Mouse (Mus musculus) adrenal gland, postnatal 4 days (tissue): ENCODE measurements around the gene Lrp5. TPM values are rescaled to one million over a fixed set of nuclear protein-coding genes. Genes with fewer than 3 reads are reported as not detected.
"Not testable (repeated sequence)": the region's sequence is repeated elsewhere in the genome, so short reads cannot be mapped to it uniquely, and the experiment has no call there.

Experiments
- DNase-seq, 2 experiments: peaks; one replicate each; pipeline ENCODE4 v3.0.0; 2021 to 2022; ENCODE audit warnings: low spot score in 2 of 2, mixed read lengths in 2 of 2
- total RNA-seq, 2 experiments: library from RNA; stranded (reverse); gene quantifications; 2 replicates each; pipeline ENCODE4 v1.2.3; 2021

The Lrp5 gene
- total RNA-seq, 2 experiments from 2014 or later = 109 to 117 TPM

DNA sequence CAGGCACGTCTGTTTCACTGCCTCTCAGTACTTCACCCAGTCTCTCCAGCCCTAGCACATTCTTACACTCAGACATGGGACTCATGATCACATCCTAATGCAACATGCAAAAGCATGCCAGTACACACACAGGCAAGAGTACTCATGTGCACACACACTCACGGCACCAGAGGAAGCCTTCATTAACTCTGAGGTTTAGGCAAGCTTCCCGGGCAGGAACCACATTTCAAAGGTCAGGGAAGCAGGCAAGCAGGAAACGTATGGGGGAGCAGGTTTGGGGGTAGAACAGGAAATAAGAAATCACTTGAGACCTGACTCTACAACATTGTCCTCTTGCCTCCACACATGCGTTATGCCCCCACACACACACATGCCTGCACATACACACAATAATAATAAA, 20.9 kb downstream of the Lrp5 start:
- no peak for DNase-seq

DNA sequence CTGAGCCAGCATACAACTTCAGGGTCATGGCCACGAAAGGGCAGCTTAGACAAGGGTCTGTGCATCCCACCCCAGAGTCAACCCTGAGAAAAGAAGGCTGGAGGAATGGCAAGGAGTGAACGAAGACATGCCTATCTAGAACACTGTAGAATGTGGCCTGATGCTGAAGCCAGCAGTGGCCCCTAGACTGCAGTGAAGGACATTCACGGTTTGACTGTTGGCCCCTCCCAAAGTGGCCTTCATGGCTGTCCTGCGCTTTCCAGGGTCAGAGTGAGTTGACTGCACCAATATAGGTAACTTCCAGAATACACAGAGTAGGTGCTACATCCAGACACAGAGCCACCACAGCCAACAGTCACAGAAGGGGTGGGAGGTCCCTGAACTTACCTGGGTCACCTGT, 28.4 kb downstream of the Lrp5 start:
- DNase-seq = no peak

DNA sequence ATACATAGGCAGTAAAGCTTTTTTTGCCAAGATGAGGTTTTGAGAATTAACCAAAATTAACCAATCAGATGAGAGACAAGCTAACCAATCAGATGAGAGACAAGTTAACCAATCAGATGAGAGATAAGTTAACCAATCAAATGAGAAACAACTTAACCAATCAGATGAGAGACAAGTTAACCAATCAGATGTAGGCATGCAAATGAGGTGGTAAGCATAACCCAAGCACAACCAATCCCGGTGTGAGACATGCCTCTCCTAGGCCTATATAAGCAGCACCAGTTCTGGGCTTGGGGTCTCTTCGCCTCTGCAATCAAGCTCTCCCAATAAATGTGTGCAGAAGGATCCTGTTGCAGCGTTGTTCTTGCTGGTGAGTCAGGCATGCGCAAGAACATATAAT, 29.3 kb downstream of the Lrp5 start:
- not testable (repeated sequence) for DNase-seq

DNA sequence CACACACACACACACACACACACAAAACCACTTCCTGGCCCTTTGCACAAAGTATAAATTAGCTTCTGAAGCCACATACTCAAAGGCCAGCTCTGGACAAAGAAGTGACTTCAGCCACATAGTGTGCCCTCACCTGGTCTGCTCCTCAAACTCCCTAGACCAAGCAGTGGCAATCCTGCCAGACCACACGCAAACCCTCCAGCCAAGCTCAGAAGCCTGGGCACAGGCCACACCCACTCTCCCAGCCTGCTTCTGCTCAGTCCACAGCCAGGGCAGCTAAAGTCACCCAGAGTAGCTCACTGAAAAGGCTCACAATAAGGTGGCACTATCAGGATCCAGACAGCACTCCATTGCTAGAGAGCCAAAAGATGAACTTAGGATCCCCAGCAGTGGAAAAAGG, 30.2 kb downstream of the Lrp5 start:
- DNase-seq = no peak

GRCm38 (mm10) chr19:3654940-3655339, 31.4 kb downstream of the Lrp5 start:
- DNase-seq = no peak

- DNase-seq = no peak
These were observed 32.3 kb downstream of the Lrp5 start for GRCm38 (mm10) chr19:3654058-3654457.

- DNase-seq = no peak
These were observed 32.9 kb downstream of the Lrp5 start for GRCm38 (mm10) chr19:3653508-3653907.

GRCm38 (mm10) chr19:3651989-3652388, 34.4 kb downstream of the Lrp5 start:
- no peak for DNase-seq

- DNase-seq = no peak
These were observed 35.1 kb downstream of the Lrp5 start for GRCm38 (mm10) chr19:3651220-3651619.

GRCm38 (mm10) chr19:3650448-3650847, 35.9 kb downstream of the Lrp5 start:
- no peak for DNase-seq

DNA sequence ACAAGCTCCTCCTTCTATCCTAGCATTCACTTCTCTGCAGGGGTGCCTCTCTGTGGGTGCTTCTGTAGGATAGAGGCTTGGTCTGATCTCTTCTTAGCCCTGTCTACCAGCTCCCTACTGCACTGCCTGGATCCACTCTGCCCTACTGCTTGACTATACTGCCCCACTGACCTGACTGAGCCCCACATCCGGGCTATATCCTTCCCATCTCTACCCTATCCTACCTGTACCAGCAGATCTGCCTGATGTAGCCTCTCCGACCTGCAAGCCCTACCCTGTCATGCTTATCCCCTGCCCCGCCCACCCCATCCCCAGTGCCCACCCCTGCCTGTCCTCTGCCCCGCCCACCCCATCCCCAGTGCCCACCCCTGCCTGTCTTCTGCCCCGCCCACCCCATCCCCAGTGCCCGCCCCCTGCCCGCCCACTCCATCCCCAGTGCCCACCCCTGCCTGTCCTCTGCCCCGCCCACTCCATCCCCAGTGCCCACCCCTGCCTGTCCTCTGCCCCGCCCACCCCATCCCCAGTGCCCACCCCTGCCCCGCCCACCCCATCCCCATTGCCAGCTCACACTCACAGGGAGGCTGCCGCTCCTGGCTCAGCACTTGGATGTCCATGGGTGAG, 37.4 kb downstream of the Lrp5 start:
- no peak for DNase-seq

DNA sequence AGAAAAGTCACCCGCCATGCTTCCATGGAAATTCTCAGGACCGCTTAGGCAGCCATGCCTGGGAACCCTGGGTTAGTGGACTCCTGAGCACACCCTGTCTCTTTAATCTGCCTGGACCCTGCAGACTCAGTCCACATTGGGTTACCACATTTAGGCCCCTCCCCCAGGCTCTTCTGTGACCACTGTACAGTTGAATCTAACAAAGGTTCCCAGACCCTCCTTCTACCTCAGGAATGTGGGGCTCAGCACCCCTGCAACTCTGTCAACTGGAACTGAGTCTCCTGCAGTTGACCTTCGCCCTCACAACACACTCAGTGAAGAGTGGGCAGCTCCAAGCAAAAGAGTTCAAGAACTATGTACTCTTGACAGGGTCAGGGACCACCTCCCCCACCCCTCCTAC, 38.4 kb downstream of the Lrp5 start:
- no peak for DNase-seq

- no peak for DNase-seq
These were observed 40.6 kb downstream of the Lrp5 start for GRCm38 (mm10) chr19:3645813-3646212.

- DNase-seq = no peak
These were observed 41.0 kb downstream of the Lrp5 start for GRCm38 (mm10) chr19:3645318-3645717.

DNA sequence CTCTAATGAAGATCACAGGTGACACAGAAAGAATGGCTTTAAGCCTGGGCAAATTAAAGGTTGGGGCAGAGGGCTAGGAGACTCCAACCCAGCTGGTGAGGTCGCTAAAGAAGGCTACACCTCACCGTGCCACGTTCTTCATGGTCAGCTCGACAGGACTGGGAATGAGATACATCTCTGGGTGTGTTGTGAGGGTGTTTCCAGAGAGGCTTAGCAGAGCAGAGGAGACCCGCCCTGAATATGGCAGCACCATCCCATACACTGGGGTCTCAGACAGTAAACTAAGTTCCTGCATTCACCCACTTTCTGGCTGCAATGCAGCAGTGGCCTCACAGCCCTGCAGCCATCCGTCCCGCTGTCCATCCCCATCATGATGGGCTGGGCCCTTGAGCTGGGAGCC, 46.8 kb downstream of the Lrp5 start:
- no peak for DNase-seq

GRCm38 (mm10) chr19:3638698-3639097, 47.7 kb downstream of the Lrp5 start:
- peak; percentile 42 to 71 for DNase-seq

- DNase-seq = no peak
These were observed 54.3 kb downstream of the Lrp5 start for GRCm38 (mm10) chr19:3632018-3632417.

- DNase-seq = peak in 1 of 2 experiments; percentile 34
These were observed 54.9 kb downstream of the Lrp5 start for GRCm38 (mm10) chr19:3631431-3631830.

DNA sequence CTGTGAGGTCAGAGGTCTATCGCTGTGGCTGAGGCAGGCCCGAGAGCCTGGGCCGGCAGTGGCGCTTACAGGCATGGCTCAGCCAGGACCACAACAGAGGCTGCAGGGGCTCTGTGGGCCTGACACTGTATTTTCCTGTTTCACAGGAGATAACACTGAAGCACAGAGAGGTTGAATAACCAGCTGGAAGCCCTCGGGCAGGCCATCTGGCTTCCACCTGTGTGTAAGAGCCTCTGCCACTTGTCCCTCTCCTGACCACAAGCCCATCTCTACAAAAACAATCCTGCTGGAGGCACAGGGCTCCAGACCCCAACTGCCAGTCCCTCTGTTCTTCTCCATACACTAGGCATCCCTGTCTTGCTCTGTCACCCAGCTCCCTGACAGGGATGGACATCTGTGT, 55.9 kb downstream of the Lrp5 start:
- no peak for DNase-seq

GRCm38 (mm10) chr19:3630027-3630426, 56.3 kb downstream of the Lrp5 start:
- DNase-seq = no peak

- DNase-seq = no peak
These were observed 58.1 kb downstream of the Lrp5 start for GRCm38 (mm10) chr19:3628223-3628622.

- DNase-seq = no peak
These were observed 61.3 kb downstream of the Lrp5 start for GRCm38 (mm10) chr19:3625111-3625510.

- no peak for DNase-seq
These were observed 62.5 kb downstream of the Lrp5 start for GRCm38 (mm10) chr19:3623824-3624223.

- no peak for DNase-seq
These were observed 63.1 kb downstream of the Lrp5 start for GRCm38 (mm10) chr19:3623294-3623693.
